Mouse (Mus musculus) midbrain, embryonic 14.5 days (tissue): ENCODE results near the gene Glp2r. TPM values are rescaled to one million over a fixed set of nuclear protein-coding genes. Genes with fewer than 3 reads are reported as not detected.

ENCODE experiments used
- ATAC-seq: fragments of 200-750 bp; cut with Nextera tagmentation; 2 replicates; pipeline ENCODE4 v1.8.0; 2017; ENCODE audit warnings: moderate number of reproducible peaks, moderate library complexity; ENCODE audit not compliant: low FRiP score, low TSS enrichment
- DNase-seq: peaks from one replicate; pipeline ENCODE4 v3.0.0-alpha.2; 2015
- H3K27ac ChIP-seq: fragments of 300-500 bp; sonication (generic); replicated peaks from 2 replicates; pipeline ENCODE4 v1.5.1; 2014; ENCODE audit warnings: mild to moderate bottlenecking, low read depth, low read length, moderate library complexity
- H3K27me3 ChIP-seq: fragments of 300-500 bp; sonication (generic); 2 replicates; pipeline ENCODE4 v1.6.1; 2014; ENCODE audit warnings: low read length, control low read depth, mixed read lengths; ENCODE audit not compliant: control insufficient read depth, insufficient read depth
- H3K36me3 ChIP-seq: fragments of 300-500 bp; sonication (generic); 2 replicates; pipeline ENCODE4 v1.6.1; 2014; ENCODE audit warnings: low read length, control low read depth; ENCODE audit not compliant: control insufficient read depth, insufficient read depth
- H3K4me1 ChIP-seq: fragments of 300-500 bp; sonication (generic); 2 replicates; pipeline ENCODE4 v1.6.1; 2014; ENCODE audit warnings: mild to moderate bottlenecking, antibody characterized with exemption, low read length, control low read depth; ENCODE audit not compliant: control insufficient read depth, insufficient read depth
- H3K4me2 ChIP-seq: fragments of 300-500 bp; sonication (generic); 2 replicates; pipeline ENCODE4 v1.6.1; 2014; ENCODE audit warnings: mild to moderate bottlenecking, low read length, moderate library complexity
- H3K4me3 ChIP-seq: fragments of 300-500 bp; sonication (generic); replicated peaks from 2 replicates; pipeline ENCODE4 v1.5.1; 2014; ENCODE audit warnings: low read depth, low read length
- H3K9ac ChIP-seq: fragments of 300-500 bp; sonication (generic); replicated peaks from 2 replicates; pipeline ENCODE4 v1.6.1; 2014; ENCODE audit warnings: mild to moderate bottlenecking, low read length, moderate library complexity
- H3K9me3 ChIP-seq: fragments of 300-500 bp; sonication (generic); 2 replicates; pipeline ENCODE4 v1.6.1; 2016; ENCODE audit warnings: low read length, control low read depth, mixed read lengths; ENCODE audit not compliant: control insufficient read depth
- WGBS: fragments of 180-500 bp; shearing (Covaris S2); extraction: QIAGEN DNeasy Blood & Tissue Kit; methylation state at CpG from one replicate; pipeline ENCODE4 v1.1.7; 2014; 5-methylcytosine and 5-hydroxymethylcytosine counted together
- polyA plus RNA-seq: library from polyadenylated mRNA; unstranded; fragments of >200 nt; fragmentation: Nextera tagmentation; extraction: Ambion mirVana; gene quantifications from 2 replicates; pipeline ENCODE4 v1.2.1, GENCODE M21; 2014

Glp2r gene
- polyA plus RNA-seq, 1 experiment from 2014 or later, result 0.07 TPM

DNA sequence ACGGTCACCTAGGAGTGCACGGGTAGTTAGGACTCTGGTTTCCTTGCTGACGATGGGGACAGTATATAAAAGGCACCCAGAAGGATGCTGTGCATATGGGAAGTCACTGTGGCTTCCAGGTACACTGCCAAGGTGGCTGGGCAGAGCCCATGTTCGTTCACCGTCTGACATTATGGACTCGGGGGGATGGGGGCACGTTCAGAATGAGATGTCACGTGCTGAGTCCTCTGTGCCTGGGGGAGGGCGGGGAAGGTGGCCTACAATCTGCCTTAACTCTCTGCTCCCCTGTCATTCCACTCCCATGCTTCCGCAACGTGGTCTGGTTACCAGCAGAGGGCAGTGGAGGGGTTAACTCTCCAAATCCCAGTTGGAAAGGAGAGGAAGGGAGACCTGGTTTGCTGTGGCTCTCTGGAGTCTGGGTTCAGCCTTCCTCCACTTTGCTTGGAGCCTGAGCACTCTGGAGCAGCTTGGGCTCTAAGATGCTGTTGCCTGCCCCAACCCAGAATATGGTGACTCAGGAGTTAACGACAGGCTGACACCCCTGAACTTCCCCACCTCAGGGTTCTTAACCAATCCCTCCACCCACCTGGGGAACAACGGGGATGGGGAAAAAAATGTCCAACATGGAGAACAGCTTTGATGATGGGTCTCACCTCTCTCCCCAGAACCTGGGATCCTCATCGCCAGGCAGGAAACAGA, 118.6 kb downstream of the Glp2r start:
- Histone ChIP-seq H3K9ac (no peak overlapping the region), H3K4me2 (peak overlapping the region; percentile 36), H3K36me3 (no peaks in the 10 kb centered on the region), H3K4me1 (peaks cover 12% of the 10 kb centered on the region), H3K27ac (no peak overlapping the region), H3K27me3 (no peaks in the 10 kb centered on the region), H3K9me3 (no peaks in the 10 kb centered on the region), H3K4me3 (no peak overlapping the region; the same call in 1 of the 2 replicates)
- DNase-seq (peak; percentile 81), ATAC-seq (no peak)
- 15% methylated on average over 14 of the region's 14 CpGs for WGBS

GRCm38 (mm10) chr11:67651731-67652130, 119.2 kb downstream of the Glp2r start:
- peaks cover 12% of the 10 kb centered on the region for H3K4me1 ChIP-seq
- ATAC-seq, result no peak

DNA sequence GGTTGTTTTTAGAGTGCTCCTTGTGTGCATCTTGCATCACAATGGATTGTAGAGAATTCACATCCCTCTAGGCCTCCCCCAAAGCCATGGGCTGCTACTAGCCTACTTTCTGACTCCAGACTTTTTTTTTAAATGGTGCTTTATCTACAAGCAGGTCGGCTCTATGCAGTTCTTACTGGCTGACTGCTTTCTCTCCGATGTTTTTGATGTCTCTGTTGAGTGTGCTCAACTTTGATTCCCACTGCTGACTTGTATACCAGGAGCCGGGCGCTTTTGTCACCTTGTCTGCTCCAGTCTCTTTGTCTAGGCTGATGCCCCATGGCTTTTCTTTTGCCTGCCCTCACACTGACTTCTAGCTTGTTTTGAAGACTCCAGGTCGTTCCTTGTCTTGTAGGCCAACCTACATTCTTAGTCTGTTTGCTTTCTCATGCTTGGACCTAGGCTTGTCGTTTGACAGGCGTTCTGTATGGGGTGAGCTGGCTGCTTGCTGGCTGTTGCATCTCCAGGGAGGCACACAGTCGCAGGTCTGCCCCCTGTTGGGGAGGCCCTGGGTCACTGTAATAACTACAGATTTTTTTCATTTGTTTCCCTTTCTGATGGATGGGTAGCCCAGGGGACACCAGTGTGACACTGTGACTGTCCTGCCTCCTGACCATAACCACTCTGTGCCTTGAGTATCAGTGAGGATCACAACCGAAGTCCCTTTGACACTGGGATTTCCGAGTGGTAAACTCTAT, 120.8 kb downstream of the Glp2r start:
- peaks cover 12% of the 10 kb centered on the region for H3K4me1 ChIP-seq
- no peaks in the 10 kb centered on the region for H3K36me3 ChIP-seq
- no peak overlapping the region for H3K27ac ChIP-seq
- no peaks in the 10 kb centered on the region for H3K27me3 ChIP-seq
- H3K9me3 ChIP-seq, result no peaks in the 10 kb centered on the region
- no peak for ATAC-seq
- DNase-seq, result no peak
- H3K4me3 ChIP-seq, result no peak overlapping the region
- H3K9ac ChIP-seq, result no peak overlapping the region
- WGBS, result 42% methylated on average over 10 of the region's 10 CpGs
- H3K4me2 ChIP-seq, result no peak overlapping the region

More at GRCm38 (mm10) chr11:67651731-67652130, 119.2 kb downstream of the Glp2r start:
- WGBS, result 76% methylated on average over 6 of the region's 6 CpGs
- no peak overlapping the region for H3K9ac ChIP-seq
- no peak overlapping the region for H3K4me3 ChIP-seq
- H3K36me3 ChIP-seq, result no peaks in the 10 kb centered on the region
- no peak overlapping the region for H3K4me2 ChIP-seq
- no peak overlapping the region for H3K27ac ChIP-seq
- no peak for DNase-seq
- H3K27me3 ChIP-seq, result no peaks in the 10 kb centered on the region
- H3K9me3 ChIP-seq, result no peaks in the 10 kb centered on the region

DNA sequence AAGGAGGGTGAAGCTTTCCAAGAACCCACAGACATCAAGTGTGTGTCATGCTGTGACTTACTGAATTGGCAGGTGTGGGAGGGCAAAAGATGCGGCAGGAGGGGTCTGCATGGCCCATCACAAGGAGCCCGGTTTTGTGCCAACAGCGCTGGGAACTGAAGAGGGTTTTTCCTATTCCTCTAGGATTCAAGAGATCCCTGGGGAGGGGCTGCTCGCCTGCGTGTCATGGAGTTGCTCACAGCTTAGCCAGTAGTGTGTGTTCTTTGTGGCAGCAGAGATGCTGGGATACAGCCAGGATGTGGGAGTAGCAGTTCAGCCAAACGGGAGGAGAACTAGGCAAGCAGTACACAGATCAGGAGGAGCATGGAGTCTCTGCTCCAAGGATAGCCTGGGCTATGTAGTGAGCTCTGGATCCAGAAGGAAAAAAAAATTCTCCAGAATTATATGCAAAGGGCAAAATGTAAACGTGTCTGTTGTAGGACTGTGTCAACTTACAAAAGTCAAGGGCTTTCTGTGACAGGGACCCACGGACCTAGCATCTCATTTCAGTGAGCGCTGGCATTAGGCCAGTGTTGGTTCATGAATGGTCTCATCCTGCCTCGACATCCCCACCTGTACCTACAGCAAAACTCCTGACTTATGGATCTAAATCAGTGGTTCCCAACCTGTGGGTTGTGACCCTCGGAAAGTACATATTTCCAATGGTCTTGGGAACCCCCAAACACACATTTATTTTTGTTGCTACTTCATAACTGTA, 122.1 kb downstream of the Glp2r start:
- ATAC-seq, result no peak
- Histone ChIP-seq H3K4me1 (peaks cover 12% of the 10 kb centered on the region), H3K4me3 (no peak overlapping the region), H3K4me2 (no peak overlapping the region), H3K36me3 (no peaks in the 10 kb centered on the region), H3K9me3 (no peaks in the 10 kb centered on the region), H3K27me3 (no peaks in the 10 kb centered on the region), H3K9ac (no peak overlapping the region), H3K27ac (no peak overlapping the region)
- 81% methylated on average over 11 of the region's 11 CpGs for WGBS
- no peak for DNase-seq

- ATAC-seq (no peak), DNase-seq (peak; percentile 80)
- Histone ChIP-seq H3K27me3 (no peaks in the 10 kb centered on the region), H3K9ac (no peak overlapping the region), H3K4me3 (no peak overlapping the region), H3K4me1 (peaks cover 8% of the 10 kb centered on the region), H3K4me2 (no peak overlapping the region), H3K36me3 (no peaks in the 10 kb centered on the region), H3K9me3 (no peaks in the 10 kb centered on the region), H3K27ac (no peak overlapping the region)
- WGBS, result 36% methylated on average over 5 of the region's 5 CpGs
Observed at GRCm38 (mm10) chr11:67647745-67648144, 123.2 kb downstream of the Glp2r start.

- 88% methylated on average over 6 of the region's 6 CpGs for WGBS
- Histone ChIP-seq H3K36me3 (no peaks in the 10 kb centered on the region), H3K4me1 (no peaks in the 10 kb centered on the region), H3K9me3 (no peaks in the 10 kb centered on the region), H3K4me3 (no peak overlapping the region), H3K27me3 (no peaks in the 10 kb centered on the region), H3K9ac (no peak overlapping the region), H3K4me2 (no peak overlapping the region), H3K27ac (no peak overlapping the region)
- ATAC-seq (no peak), DNase-seq (no peak)
Observed at GRCm38 (mm10) chr11:67644632-67645149, 126.3 kb downstream of the Glp2r start.

- no peak overlapping the region for H3K27ac ChIP-seq
- no peaks in the 10 kb centered on the region for H3K27me3 ChIP-seq
- no peaks in the 10 kb centered on the region for H3K36me3 ChIP-seq
- no peak for DNase-seq
- no peak overlapping the region for H3K4me3 ChIP-seq
- WGBS, result 90% methylated on average over 3 of the region's 3 CpGs
- no peaks in the 10 kb centered on the region for H3K9me3 ChIP-seq
- H3K9ac ChIP-seq, result no peak overlapping the region
- H3K4me2 ChIP-seq, result no peak overlapping the region
- no peak for ATAC-seq
- no peaks in the 10 kb centered on the region for H3K4me1 ChIP-seq
Observed at GRCm38 (mm10) chr11:67643465-67643864, 127.5 kb downstream of the Glp2r start.

DNA sequence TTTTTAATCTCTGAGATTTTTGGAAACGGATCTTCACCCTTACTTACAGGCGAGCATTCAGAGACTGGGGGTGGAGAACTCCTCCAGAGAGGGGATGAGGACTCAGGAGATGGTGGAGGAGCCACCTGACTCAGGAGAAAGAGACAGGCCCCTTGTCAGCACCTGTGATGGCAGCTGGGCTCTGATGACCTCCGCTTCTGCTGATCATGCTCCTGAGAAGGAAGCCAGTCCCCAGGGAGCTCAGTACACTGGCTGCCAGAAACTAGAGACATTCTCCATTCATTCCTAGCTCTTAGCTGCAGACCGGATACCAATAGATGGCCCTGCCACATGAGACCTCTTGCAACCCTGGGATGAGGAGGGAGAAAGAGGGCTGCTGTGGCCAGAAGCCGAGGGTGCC, 128.1 kb downstream of the Glp2r start:
- no peak overlapping the region for H3K9ac ChIP-seq
- no peak overlapping the region for H3K4me3 ChIP-seq
- H3K27ac ChIP-seq, result no peak overlapping the region
- ATAC-seq, result no peak
- no peak overlapping the region for H3K4me2 ChIP-seq
- H3K9me3 ChIP-seq, result no peaks in the 10 kb centered on the region
- no peaks in the 10 kb centered on the region for H3K36me3 ChIP-seq
- no peaks in the 10 kb centered on the region for H3K27me3 ChIP-seq
- no peak for DNase-seq
- no peaks in the 10 kb centered on the region for H3K4me1 ChIP-seq
- WGBS, result 80% methylated on average over 5 of the region's 5 CpGs
